Mouse (Mus musculus): ENCODE results near the gene Tomm40. TPM values are rescaled to one million over a fixed set of nuclear protein-coding genes. Genes with fewer than 3 reads are reported as not detected.

Gene Tomm40
- 158 and 171 TPM in 2 replicates for polyA plus RNA-seq (2021; fragmentation: Nextera tagmentation)
- long read RNA-seq, experiment 1, transcript Tomm40-202 (10 exons, 1,577 nt), result major isoform, 257 of 329 reads
- long read RNA-seq, experiment 1, transcript Tomm40-201 (9 exons, 1,646 nt), result minor isoform, 41 of 329 reads
- long read RNA-seq, experiment 1, partial matches to known transcripts, result 11 of 329 reads
- long read RNA-seq, experiment 1, other reads (novel, unspliced or antisense), result 20 of 329 reads
- long read RNA-seq, experiment 2, transcript Tomm40-201 (9 exons, 1,646 nt), result minor isoform, 88 of 830 reads
- long read RNA-seq, experiment 2, transcript Tomm40-202 (10 exons, 1,577 nt), result major isoform, 679 of 830 reads
- long read RNA-seq, experiment 2, partial matches to known transcripts, result 9 of 830 reads
- long read RNA-seq, experiment 2, other reads (novel, unspliced or antisense), result 53 of 830 reads

GRCm38 (mm10) chr7:19715239-19716054 is at the start of gene Tomm40:
TSS of gene Tomm40 (minus strand) at chr7:19715438.

DNA sequence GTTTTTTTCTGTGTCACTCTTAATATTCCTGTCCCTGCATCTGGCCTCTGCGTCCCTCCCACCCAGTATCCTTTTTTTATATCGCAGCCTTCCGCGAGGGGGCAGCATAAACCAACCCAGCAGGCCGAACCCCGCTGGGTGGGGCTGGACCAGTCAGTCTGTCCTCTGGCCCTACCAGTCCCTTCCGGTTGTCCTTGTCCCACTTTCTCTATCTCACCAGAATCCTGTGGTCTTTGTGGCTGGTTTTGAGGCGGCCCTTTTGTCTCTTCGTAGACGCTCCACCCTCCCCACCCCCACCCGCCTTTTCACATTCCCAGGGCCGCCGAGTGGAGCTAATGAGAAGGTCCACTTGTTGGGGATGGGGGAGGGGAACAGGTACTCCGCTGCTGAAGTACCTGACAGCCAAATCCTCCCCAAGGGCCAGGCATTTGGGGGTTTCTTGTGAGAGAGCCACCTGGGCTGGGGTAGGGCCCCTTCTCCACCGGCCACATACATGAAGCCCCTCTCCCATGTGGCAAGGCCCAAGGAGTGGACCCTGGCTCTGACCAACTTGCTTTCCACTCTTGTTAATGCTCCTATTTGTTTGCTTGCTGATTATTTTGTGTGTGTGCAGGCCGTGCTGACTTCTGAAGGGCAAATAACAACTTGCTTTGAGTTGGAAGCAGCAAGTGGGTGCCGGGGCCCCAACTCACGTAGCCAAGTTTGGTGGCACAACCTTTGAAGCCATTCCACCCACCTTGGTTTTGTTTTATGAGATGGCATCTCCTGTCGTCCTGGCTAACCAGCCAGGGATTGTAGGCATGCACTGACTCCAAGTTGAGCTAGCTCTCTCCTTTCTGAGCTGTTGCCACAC is 35.2 kb upstream of the Tomm40 start, which contains the start of gene Nectin2:
Gene Nectin2 (minus strand): TSS at position 267 of the 853 bp plus-strand sequence.

DNA sequence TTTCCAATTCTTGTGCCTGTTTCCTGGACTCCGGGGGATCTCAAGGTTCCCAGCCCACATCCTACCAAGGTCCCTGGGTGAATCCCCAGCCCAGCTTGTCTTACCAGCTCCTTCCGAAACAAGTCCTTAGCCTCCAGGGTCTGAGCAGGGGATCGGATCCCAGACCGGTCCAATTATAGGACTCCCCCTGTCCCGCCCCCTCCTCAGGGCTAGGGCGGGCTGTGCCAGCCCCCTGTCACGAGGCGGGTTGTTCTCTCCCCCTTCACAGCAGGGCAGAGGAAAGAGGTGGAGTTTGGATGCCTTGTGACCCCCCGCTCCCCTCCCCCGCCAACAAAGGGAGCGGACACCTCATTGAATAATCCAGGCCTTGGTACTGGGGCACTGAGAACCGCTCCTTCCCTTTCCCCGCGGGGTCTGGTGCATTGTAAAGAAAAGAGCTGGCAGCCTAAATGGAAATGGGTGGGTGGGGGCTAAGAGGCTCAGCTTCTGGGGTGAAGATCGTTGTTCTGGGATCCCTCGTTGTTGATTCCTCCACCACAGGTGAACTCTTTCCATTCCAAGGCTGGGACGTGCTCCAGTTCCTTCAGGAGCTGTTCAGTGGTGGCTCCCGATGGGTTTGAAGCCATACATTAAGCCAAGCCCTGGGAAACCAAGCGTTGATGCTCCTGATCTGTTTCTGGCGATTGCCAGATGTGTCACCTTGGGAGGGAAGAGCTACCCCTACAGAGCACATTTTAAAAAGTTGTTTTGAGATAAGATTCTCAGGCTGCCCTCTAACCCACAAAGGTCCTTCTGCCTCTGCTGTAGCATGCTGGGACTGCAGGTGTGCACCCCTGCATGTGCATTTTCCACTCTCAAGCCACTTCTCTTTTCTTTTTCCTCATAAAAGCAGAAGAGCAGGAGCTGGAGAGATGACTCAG is 16.1 kb downstream of the Tomm40 start, which contains the start of gene Apoe:
Gene Apoe (minus strand): TSS at position 282 of the 920 bp plus-strand sequence.

GRCm38 (mm10) chr7:19691873-19692865 is 23.1 kb downstream of the Tomm40 start, which contains the start of gene Apoc1:
TSS of gene Apoc1 (minus strand) at chr7:19692660.

DNA sequence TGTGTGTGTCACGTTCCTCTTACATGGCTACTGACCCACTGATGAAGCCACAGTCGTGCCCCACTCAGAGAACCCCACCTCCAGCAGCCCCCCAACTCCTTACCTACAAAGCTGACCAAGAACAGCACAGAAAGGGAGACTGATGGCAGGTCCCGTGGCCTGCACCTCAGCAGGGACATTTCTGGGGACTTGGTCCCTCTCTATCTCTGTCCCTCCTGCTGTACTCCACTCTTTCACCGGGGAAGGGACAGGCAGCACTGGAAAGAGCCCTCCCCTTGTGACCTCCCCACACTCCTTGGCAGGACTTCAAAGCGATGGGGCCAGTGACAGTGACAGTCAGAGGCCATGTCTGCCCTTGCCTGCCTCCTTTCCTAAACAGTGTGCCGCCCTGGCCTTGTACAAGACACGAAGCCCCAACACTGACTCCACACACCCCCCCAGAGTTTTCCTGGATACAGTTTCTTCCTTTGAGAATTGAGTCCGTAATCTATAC is 34.0 kb downstream of the Tomm40 start, which contains the start of the genes Gm44805 and Apoc4:
Gene Gm44805 (minus strand): TSS at position 222 of the 493 bp plus-strand sequence.
Gene Apoc4 (minus strand): TSS at position 278 of the 493 bp plus-strand sequence.

DNA sequence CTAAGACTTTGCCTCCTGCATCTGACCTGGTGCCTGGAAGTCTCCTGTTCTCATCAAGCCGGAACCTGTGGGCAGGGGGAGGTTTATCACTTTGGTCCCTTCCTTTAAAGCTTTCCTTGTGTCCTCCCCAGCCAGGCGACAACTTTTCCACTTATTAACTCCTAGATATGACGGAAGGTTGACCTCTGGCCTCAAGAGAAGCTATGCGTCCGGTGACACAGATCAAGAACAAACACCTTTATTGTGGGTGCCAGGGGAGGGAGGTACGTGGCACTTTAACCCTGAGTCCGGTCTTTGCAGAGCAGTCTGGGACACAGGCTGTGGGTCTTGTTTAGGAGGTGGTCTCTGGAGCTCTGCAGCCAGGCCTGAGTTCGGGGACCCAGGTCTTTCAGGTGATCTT is 37.4 kb downstream of the Tomm40 start, which contains the start of gene Apoc2:
Gene Apoc2 (minus strand): TSS at position 70 of the 400 bp plus-strand sequence.

DNA sequence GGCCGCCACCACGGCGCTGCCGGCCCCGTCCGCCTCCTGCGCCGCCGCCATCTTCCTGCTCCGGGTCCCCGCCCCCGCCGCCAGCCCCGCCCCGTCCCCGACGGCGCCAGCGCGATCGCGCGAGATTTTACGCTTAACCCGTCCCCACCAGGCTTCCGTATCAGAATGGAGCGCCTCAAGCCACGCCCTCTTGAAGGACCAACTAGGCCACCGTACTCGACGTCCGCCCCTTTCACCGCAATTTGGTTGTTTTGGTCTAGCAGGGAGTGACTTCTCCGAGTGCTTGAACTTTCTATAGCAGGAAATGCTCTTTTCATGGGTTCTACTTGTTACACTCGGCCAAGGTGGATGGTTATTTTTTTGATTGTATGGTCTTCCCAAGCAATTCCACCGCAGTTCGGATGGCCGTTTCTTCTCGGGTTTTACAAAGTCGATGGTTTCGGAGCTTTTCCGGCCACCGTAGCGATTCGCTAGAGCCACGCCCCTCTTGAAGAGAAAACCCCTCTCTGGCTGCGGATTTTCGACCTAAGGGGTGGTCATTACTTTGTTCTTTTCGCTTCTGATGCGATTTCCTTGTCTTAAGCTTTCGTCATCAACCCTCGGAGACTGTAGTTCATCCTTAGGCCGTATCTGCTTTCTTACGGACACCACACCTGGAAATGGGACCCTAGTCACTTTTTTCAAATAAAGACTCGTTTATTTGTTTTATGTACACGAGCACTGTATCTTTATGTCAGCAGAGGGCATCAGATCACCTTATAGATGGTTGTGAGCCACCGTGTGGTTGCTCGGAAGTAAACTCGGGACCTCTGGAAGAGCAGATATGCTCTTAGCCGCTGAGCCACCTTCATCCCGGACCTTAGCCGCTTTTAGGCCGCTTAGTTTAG is 50.0 kb downstream of the Tomm40 start, which contains the start of gene Clptm1:
Gene Clptm1 (minus strand): TSS at position 79 of the 887 bp plus-strand sequence.

Other genes with a start within 250 kb of the Tomm40 start
- gene Bloc1s3, start 207.1 kb downstream of the Tomm40 start, polyA plus RNA-seq (2021; fragmentation: Nextera tagmentation), result 4.2 TPM in 2 replicates
- 39.0 and 48.4 TPM in 2 replicates for gene Trappc6a, start 207.0 kb downstream of the Tomm40 start, polyA plus RNA-seq (2021; fragmentation: Nextera tagmentation)
- 1.1 and 1.4 TPM in 2 replicates for gene Nkpd1, start 197.6 kb downstream of the Tomm40 start, polyA plus RNA-seq (2021; fragmentation: Nextera tagmentation)
- 1.7 and 2.4 TPM in 2 replicates for gene Ppp1r37, start 152.4 kb downstream of the Tomm40 start, polyA plus RNA-seq (2021; fragmentation: Nextera tagmentation)
- gene Zfp296, start 138.2 kb downstream of the Tomm40 start, polyA plus RNA-seq (2021; fragmentation: Nextera tagmentation), result 0.60 and 1.7 TPM in 2 replicates
- gene Gemin7, start 137.8 kb downstream of the Tomm40 start, polyA plus RNA-seq (2021; fragmentation: Nextera tagmentation), result 136 and 146 TPM in 2 replicates
- 8.7 and 9.9 TPM in 2 replicates for gene Clasrp, start 111.0 kb downstream of the Tomm40 start, polyA plus RNA-seq (2021; fragmentation: Nextera tagmentation)
- 10.4 and 11.2 TPM in 2 replicates for gene Relb, start 86.0 kb downstream of the Tomm40 start, polyA plus RNA-seq (2021; fragmentation: Nextera tagmentation)
- 102 and 108 TPM in 2 replicates for gene Clptm1, start 50.4 kb downstream of the Tomm40 start, polyA plus RNA-seq (2021; fragmentation: Nextera tagmentation)
- not detected in 2 replicates for gene Apoc2, start 37.5 kb downstream of the Tomm40 start, polyA plus RNA-seq (2021; fragmentation: Nextera tagmentation)
- gene Gm44805, start 34.0 kb downstream of the Tomm40 start, polyA plus RNA-seq (2021; fragmentation: Nextera tagmentation), result not detected in 2 replicates
- gene Apoc4, start 34.0 kb downstream of the Tomm40 start, polyA plus RNA-seq (2021; fragmentation: Nextera tagmentation), result not detected in 2 replicates
- 6.6 and 10.7 TPM in 2 replicates for gene Apoc1, start 22.8 kb downstream of the Tomm40 start, polyA plus RNA-seq (2021; fragmentation: Nextera tagmentation)
- 9,624 and 9,681 TPM in 2 replicates for gene Apoe, start 16.2 kb downstream of the Tomm40 start, polyA plus RNA-seq (2021; fragmentation: Nextera tagmentation)
- 4.7 and 6.5 TPM in 2 replicates for gene Nectin2, start 35.0 kb upstream of the Tomm40 start, polyA plus RNA-seq (2021; fragmentation: Nextera tagmentation)
- gene Bcam, start 55.6 kb upstream of the Tomm40 start, polyA plus RNA-seq (2021; fragmentation: Nextera tagmentation), result 8.8 and 9.8 TPM in 2 replicates
- gene Cblc, start 81.4 kb upstream of the Tomm40 start, polyA plus RNA-seq (2021; fragmentation: Nextera tagmentation), result 0.11 TPM in 1 of 2 replicates, not detected in the other
- 0.46 and 0.52 TPM in 2 replicates for gene Bcl3, start 107.3 kb upstream of the Tomm40 start, polyA plus RNA-seq (2021; fragmentation: Nextera tagmentation)
- 3.9 and 5.1 TPM in 2 replicates for gene Gm19345, start 136.6 kb upstream of the Tomm40 start, polyA plus RNA-seq (2021; fragmentation: Nextera tagmentation)
- 0.13 TPM in 1 of 2 replicates, not detected in the other for gene Ceacam16, start 145.9 kb upstream of the Tomm40 start, polyA plus RNA-seq (2021; fragmentation: Nextera tagmentation)
- not detected in 2 replicates for gene Ceacam19, start 172.5 kb upstream of the Tomm40 start, polyA plus RNA-seq (2021; fragmentation: Nextera tagmentation)
- 1.6 and 1.9 TPM in 2 replicates for gene Pvr, start 205.7 kb upstream of the Tomm40 start, polyA plus RNA-seq (2021; fragmentation: Nextera tagmentation)
- gene Igsf23, start 235.3 kb upstream of the Tomm40 start, polyA plus RNA-seq (2021; fragmentation: Nextera tagmentation), result 0.08 TPM in 1 of 2 replicates, not detected in the other
- not detected in 2 replicates for gene Ceacam20, start 250.0 kb upstream of the Tomm40 start, polyA plus RNA-seq (2021; fragmentation: Nextera tagmentation)